21 mouse cellular contexts compared by ENCODE assay signal in genomic region chr10:58451575-58451974, GRCm38 (mm10).
"Had no signal": no experiment of that assay in that cellular context is flagged by ENCODE, and none has a peak within 500 bp of the region (broad histone marks: within the 10 kb centered on the region; RNA-seq: fewer than 3 reads in every experiment).

No protein-coding gene starts in this region.

- H3K27ac ChIP-seq: intestine, embryonic 15.5 days; kidney, embryonic 15.5 days; left cerebral cortex, adult 2 months; lung, embryonic 15.5 days; midbrain, embryonic 13.5 days; neural tube, embryonic 13.5 days; stomach, postnatal 0 days had no signal

- H3K9ac ChIP-seq: intestine, embryonic 15.5 days; kidney, embryonic 15.5 days; lung, embryonic 15.5 days; midbrain, embryonic 13.5 days; neural tube, embryonic 13.5 days had no signal

- H3K9me3 ChIP-seq: intestine, embryonic 15.5 days; kidney, embryonic 15.5 days; lung, embryonic 15.5 days; midbrain, embryonic 13.5 days; neural tube, embryonic 13.5 days had no signal

- ATAC-seq: intestine, embryonic 15.5 days; midbrain, embryonic 13.5 days; midbrain, embryonic 16.5 days had no signal

- H3K4me2 ChIP-seq: intestine, embryonic 15.5 days; kidney, embryonic 15.5 days; lung, embryonic 15.5 days; midbrain, embryonic 13.5 days; neural tube, embryonic 13.5 days had no signal

- H3K4me1 ChIP-seq: intestine, embryonic 15.5 days had no signal

- DNase-seq: kidney, adult 11 months; kidney, adult 8-10 months; kidney, postnatal 10 days; kidney, postnatal 36 days; layer of hippocampus, postnatal 36 days; lung, adult 18-20 months; lung, postnatal 10 days; lung, postnatal 36 days; right cerebral cortex, postnatal 4 days; thymus, adult 2 months; thymus, postnatal 14 days; thymus, postnatal 4 days had no signal

- H3K27me3 ChIP-seq: intestine, embryonic 15.5 days; kidney, embryonic 15.5 days; lung, embryonic 15.5 days; midbrain, embryonic 13.5 days; neural tube, embryonic 13.5 days had no signal

- H3K4me3 ChIP-seq: intestine, embryonic 15.5 days; kidney, embryonic 15.5 days; left cerebral cortex, adult 2 months; lung, embryonic 15.5 days; midbrain, embryonic 13.5 days; myocyte; neural tube, embryonic 13.5 days had no signal
